Mouse (Mus musculus): ENCODE results near the gene Lrrc43. TPM values are rescaled to one million over a fixed set of nuclear protein-coding genes. Genes with fewer than 3 reads are reported as not detected.
A peak's percentile ranks its signal among the peaks of the same experiment; 100 is the strongest.

Lrrc43 gene
- polyA plus RNA-seq, 1 experiment from 2014 or later, result 0.11 TPM

- 95% methylated on average over 1 of the region's 1 CpGs for WGBS
- Histone ChIP-seq H3K9ac (replicated peaks) (no peak overlapping the region), H3K27me3 (peaks cover 6% of the 10 kb centered on the region; the same call in 1 of the 2 replicates), H3K27ac (replicated peaks) (no peak overlapping the region), H3K9me3 (no peaks in the 10 kb centered on the region), H3K36me3 (peaks cover 26% of the 10 kb centered on the region), H3K4me3 (no peak overlapping the region), H3K4me1 (peaks cover 31% of the 10 kb centered on the region), H3K4me2 (replicated peaks) (no peak overlapping the region)
- no peak for ATAC-seq (ENCODE audit: low FRiP score, low read depth)
Measured at GRCm38 (mm10) chr5:123522166-123522565, 33.1 kb downstream of the Lrrc43 start.

- Histone ChIP-seq H3K9me3 (no peaks in the 10 kb centered on the region), H3K27me3 (peaks cover 6% of the 10 kb centered on the region; the same call in 1 of the 2 replicates), H3K4me3 (peak within 1 kb of the TSS; percentile 91), H3K4me1 (peaks cover 31% of the 10 kb centered on the region), H3K36me3 (peaks cover 27% of the 10 kb centered on the region), H3K9ac (replicated peaks) (peak within 1 kb of the TSS; percentile 85), H3K4me2 (replicated peaks) (peak within 1 kb of the TSS; percentile 92), H3K27ac (replicated peaks) (peak within 1 kb of the TSS; percentile 57)
- WGBS, result under 1% methylated on average over 80 of the region's 82 CpGs
- ATAC-seq (ENCODE audit: low FRiP score, low read depth), result peak; percentile 98
Measured at GRCm38 (mm10) chr5:123523692-123524392, 34.7 kb downstream of the Lrrc43 start, which contains the start of gene Diablo. Gene Diablo, minus strand, starts transcription at chr5:123524176.

DNA sequence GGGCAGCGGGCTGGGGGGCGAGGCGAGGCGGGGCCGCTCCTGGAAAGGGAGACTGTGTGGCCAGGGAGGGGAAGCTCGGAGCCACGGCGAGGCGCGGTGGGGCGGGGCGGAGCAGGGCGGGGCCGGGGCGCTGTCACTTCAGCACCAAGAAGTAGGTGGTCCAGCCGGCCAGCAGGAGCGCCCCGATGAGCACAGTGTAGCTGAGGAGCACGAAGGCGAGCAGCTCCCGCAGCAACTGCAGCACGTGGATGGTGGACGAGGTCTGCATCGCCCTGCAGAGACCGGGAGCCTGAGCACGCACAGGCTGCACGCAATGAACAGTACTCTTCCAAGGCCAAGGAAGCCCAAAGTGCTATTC, 35.3 kb downstream of the Lrrc43 start:
- H3K27me3 ChIP-seq, result peaks cover 6% of the 10 kb centered on the region; the same call in 1 of the 2 replicates
- ATAC-seq (ENCODE audit: low FRiP score, low read depth), result peak; percentile 95
- H3K4me3 ChIP-seq, result peak overlapping the region; percentile 91
- H3K9me3 ChIP-seq, result no peaks in the 10 kb centered on the region
- peak overlapping the region; percentile 92 for H3K4me2 ChIP-seq (replicated peaks)
- peak overlapping the region; percentile 57 for H3K27ac ChIP-seq (replicated peaks)
- H3K4me1 ChIP-seq, result peaks cover 31% of the 10 kb centered on the region
- peaks cover 30% of the 10 kb centered on the region for H3K36me3 ChIP-seq
- WGBS, result under 1% methylated on average over 27 of the region's 27 CpGs
- H3K9ac ChIP-seq (replicated peaks), result peak overlapping the region; percentile 52

DNA sequence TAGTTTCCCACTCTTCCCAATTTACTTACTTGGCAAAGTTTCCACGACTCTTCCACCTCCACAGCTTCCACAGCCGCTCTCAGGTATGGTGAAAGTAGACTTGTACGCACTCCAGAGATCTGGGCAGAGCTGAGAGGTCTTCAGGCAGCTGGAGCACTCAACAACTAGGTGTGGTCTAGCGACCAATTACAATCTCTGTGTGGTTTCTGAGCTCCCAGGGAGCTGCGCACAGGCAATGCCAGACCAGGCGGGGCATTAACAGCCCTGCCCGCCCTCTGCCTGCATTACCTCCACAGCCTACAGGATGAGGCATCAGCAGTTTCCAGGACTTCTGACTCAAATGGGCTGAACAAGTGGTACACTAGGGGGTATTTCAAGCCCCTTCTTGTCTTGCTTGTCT, 36.2 kb downstream of the Lrrc43 start, which contains the start of gene Gm49027:
Gene Gm49027, minus strand, starts transcription at position 208 of the 400 bp plus-strand sequence.
- Histone ChIP-seq H3K4me3 (peak within 1 kb of the TSS; percentile 91), H3K36me3 (peaks cover 28% of the 10 kb centered on the region), H3K9me3 (no peaks in the 10 kb centered on the region), H3K9ac (replicated peaks) (peak within 1 kb of the TSS; percentile 52), H3K4me2 (replicated peaks) (peak within 1 kb of the TSS; percentile 92), H3K27ac (replicated peaks) (peak within 1 kb of the TSS; percentile 57), H3K4me1 (peaks cover 31% of the 10 kb centered on the region), H3K27me3 (peaks cover 6% of the 10 kb centered on the region; the same call in 1 of the 2 replicates)
- WGBS, result 89% methylated on average over 7 of the region's 7 CpGs
- ATAC-seq (ENCODE audit: low FRiP score, low read depth), result no peak

DNA sequence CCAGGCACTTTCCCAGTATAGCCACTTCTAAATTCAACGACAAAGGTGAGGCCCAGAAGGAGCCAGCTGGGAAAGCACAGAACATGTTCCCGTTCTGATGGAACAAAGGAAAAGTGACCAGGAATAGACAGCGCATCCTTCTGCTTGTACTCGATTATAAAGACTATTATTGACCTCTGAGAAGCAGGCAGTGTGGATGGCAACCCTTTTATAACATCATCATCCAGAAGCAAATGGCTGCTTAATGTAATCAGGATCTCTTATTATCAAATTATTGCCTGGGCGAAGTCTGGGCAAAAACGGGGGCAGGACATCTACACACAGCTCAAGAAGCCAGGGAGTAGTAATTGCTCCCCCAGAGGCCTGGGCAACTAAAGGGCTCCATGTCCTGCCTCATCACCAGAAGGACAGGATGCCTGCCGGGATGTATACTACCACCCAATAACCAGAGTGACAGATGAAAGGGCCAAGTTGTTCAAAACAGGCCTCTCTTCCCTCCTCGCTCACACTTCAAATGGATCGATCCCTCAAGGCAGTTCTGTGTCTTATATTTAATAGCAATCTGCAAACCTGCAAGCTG, 36.9 kb downstream of the Lrrc43 start:
- 89% methylated on average over 9 of the region's 9 CpGs for WGBS
- H3K27ac ChIP-seq (replicated peaks), result no peak overlapping the region
- no peak overlapping the region for H3K9ac ChIP-seq (replicated peaks)
- ATAC-seq (ENCODE audit: low FRiP score, low read depth), result no peak
- no peak overlapping the region for H3K4me2 ChIP-seq (replicated peaks)
- H3K9me3 ChIP-seq, result no peaks in the 10 kb centered on the region
- H3K4me1 ChIP-seq, result peaks cover 31% of the 10 kb centered on the region
- H3K4me3 ChIP-seq, result no peak overlapping the region
- H3K27me3 ChIP-seq, result peaks cover 6% of the 10 kb centered on the region; the same call in 1 of the 2 replicates
- peaks cover 35% of the 10 kb centered on the region for H3K36me3 ChIP-seq

GRCm38 (mm10) chr5:123528641-123529040, 39.5 kb downstream of the Lrrc43 start:
- no peak overlapping the region for H3K27ac ChIP-seq (replicated peaks)
- peaks cover 6% of the 10 kb centered on the region; the same call in 1 of the 2 replicates for H3K27me3 ChIP-seq
- H3K36me3 ChIP-seq, result peaks cover 61% of the 10 kb centered on the region
- H3K4me2 ChIP-seq (replicated peaks), result no peak overlapping the region
- H3K4me3 ChIP-seq, result no peak overlapping the region
- H3K4me1 ChIP-seq, result peaks cover 9% of the 10 kb centered on the region
- WGBS, result 81% methylated on average over 7 of the region's 7 CpGs
- no peak overlapping the region for H3K9ac ChIP-seq (replicated peaks)
- no peaks in the 10 kb centered on the region for H3K9me3 ChIP-seq
- ATAC-seq (ENCODE audit: low FRiP score, low read depth), result no peak

DNA sequence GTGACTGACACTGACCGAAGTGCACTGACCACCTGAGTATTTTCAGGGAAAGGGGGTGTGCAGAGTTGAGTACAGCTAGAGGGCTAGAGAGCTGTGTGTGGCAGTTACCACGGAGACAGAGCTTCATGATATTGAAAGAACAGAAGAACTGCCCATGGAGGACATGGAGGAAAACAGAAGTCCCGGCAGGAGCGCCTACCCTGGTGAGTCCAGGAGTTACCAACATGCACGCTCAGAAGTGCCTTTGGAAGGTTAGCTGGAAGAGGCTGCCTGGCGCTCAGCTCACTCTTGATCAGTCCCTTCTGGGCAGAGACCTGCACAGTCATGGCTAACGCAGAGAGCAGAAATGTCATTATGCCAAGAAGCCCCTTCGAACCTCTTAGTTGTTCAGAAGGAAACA, 41.0 kb downstream of the Lrrc43 start:
- H3K4me3 ChIP-seq, result no peak overlapping the region
- H3K9ac ChIP-seq (replicated peaks), result no peak overlapping the region
- no peaks in the 10 kb centered on the region for H3K9me3 ChIP-seq
- no peak overlapping the region for H3K4me2 ChIP-seq (replicated peaks)
- H3K27me3 ChIP-seq, result peaks cover 5% of the 10 kb centered on the region; the same call in 1 of the 2 replicates
- peaks cover 3% of the 10 kb centered on the region; the same call in 1 of the 2 replicates for H3K4me1 ChIP-seq
- peaks cover 74% of the 10 kb centered on the region for H3K36me3 ChIP-seq
- WGBS, result 92% methylated on average over 8 of the region's 8 CpGs
- no peak overlapping the region for H3K27ac ChIP-seq (replicated peaks)
- no peak for ATAC-seq (ENCODE audit: low FRiP score, low read depth)

- no peak for ATAC-seq (ENCODE audit: low FRiP score, low read depth)
- Histone ChIP-seq H3K36me3 (peaks cover 80% of the 10 kb centered on the region), H3K4me2 (replicated peaks) (no peak overlapping the region), H3K9me3 (no peaks in the 10 kb centered on the region), H3K9ac (replicated peaks) (no peak overlapping the region), H3K27me3 (no peaks in the 10 kb centered on the region), H3K4me1 (no peaks in the 10 kb centered on the region), H3K4me3 (no peak overlapping the region), H3K27ac (replicated peaks) (no peak overlapping the region)
- 94% methylated on average over 10 of the region's 10 CpGs for WGBS
Measured at GRCm38 (mm10) chr5:123533801-123534200, 44.7 kb downstream of the Lrrc43 start.

- Histone ChIP-seq H3K9me3 (no peaks in the 10 kb centered on the region), H3K27me3 (no peaks in the 10 kb centered on the region), H3K4me2 (replicated peaks) (no peak overlapping the region), H3K27ac (replicated peaks) (no peak overlapping the region), H3K9ac (replicated peaks) (no peak overlapping the region), H3K4me3 (no peak overlapping the region), H3K4me1 (no peaks in the 10 kb centered on the region), H3K36me3 (peaks cover 53% of the 10 kb centered on the region)
- WGBS, result 90% methylated on average over 7 of the region's 7 CpGs
- no peak for ATAC-seq (ENCODE audit: low FRiP score, low read depth)
Measured at GRCm38 (mm10) chr5:123555693-123556092, 66.6 kb downstream of the Lrrc43 start.

GRCm38 (mm10) chr5:123556451-123556850, 67.3 kb downstream of the Lrrc43 start:
- 73% methylated on average over 2 of the region's 2 CpGs for WGBS

More at GRCm38 (mm10) chr5:123556451-123556850, 67.3 kb downstream of the Lrrc43 start:
- H3K4me2 ChIP-seq (replicated peaks), result no peak overlapping the region
- no peaks in the 10 kb centered on the region for H3K9me3 ChIP-seq
- H3K4me3 ChIP-seq, result no peak overlapping the region
- H3K36me3 ChIP-seq, result peaks cover 60% of the 10 kb centered on the region
- ATAC-seq (ENCODE audit: low FRiP score, low read depth), result no peak
- H3K9ac ChIP-seq (replicated peaks), result no peak overlapping the region
- no peaks in the 10 kb centered on the region for H3K27me3 ChIP-seq
- H3K4me1 ChIP-seq, result no peaks in the 10 kb centered on the region
- no peak overlapping the region for H3K27ac ChIP-seq (replicated peaks)
